Mouse (Mus musculus) heart, postnatal 0 days (tissue): Measurements from ENCODE around the gene 9330161L09Rik.

ENCODE experiments used
- CTCF ChIP-seq: IDR thresholded peaks from 2 replicates; pipeline ENCODE4 v1.5.1; 2016; ENCODE audit warnings: antibody characterized with exemption, control low read depth, low read depth
- EP300 ChIP-seq: IDR thresholded peaks from 2 replicates; pipeline ENCODE4 v1.6.1; 2016; ENCODE audit warnings: antibody characterized with exemption, low read depth

DNA sequence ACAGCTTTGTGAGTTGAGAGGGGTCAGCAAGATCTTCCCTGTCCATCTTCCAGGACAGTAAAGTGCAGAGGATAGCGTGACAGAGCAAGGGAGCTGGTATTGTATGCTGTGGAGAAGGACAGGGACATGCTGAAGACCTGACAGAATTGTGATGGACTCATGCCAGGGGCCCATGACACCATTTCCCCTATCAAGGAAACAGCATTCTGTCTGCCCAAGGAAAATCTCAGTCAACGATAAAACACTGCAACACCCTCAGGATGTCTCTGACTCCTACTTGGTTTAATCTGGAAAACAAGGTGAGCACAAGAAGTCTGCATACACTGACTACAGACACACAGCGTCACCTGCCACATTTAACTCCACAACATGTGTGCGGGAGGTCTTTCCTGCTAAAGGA, at the start of gene 9330161L09Rik:
- no peak for TF ChIP-seq CTCF
- no peak for TF ChIP-seq EP300
